Mouse (Mus musculus) Muller cell, postnatal 12 days (primary cell): ENCODE measurements around the gene F11r.

Source experiments
- DNase-seq: peaks from one replicate; pipeline ENCODE4 v3.0.0-alpha.2; 2015; ENCODE audit errors: inconsistent ontology term

F11r gene

DNA sequence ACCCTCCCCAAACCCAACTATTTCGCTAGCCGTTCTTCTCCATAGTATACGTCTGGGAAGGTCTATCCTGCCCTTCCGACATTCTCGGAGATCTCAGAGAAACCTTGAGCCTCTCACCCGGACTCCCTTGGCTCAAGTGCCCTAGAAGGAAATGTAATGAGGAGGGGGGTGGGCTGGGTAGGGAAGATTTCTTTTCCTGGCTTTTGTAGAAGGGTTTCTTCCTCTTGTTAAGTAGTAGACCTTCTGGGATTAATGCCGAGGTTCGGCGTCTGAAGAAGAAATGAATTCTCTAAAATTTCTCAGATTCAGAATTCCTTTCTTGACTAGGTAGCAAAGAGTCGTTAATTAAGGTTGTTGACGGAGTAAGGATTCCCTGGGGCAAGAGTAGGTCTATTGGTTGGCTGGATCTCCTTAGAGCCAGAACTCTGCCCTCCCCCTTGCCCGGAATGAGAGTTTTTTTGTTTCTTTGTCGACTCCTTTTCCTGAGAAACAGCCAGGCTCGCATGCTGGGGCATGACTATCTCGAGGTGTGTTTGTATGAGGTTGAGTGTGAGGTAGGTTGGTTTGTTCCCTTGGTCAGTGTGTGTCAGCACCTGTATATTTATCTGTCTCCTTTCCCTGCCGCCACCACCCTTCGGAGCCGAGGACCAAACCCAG is 807 bp downstream of the F11r start:
- peak; percentile 24 for DNase-seq

DNA sequence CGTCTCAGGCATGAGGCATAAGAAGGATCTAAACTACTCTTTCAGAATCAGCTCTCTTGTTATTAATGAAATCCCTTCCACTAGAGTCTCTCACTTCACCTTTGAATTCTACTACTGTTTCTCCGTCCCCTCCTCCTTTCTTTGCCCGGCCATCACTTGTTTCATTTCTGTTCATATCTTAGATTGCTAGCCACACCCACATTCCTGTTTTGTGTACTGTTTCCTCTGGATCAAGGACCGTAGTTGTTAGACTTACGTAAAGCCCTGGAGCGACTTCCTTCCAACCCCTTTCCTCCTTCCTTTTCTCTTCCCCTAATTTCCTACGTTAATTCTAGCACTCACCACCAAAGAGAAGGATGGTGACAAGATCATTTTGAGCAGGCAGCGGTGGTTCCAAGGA is 1.7 kb downstream of the F11r start:
- no peak for DNase-seq

DNA sequence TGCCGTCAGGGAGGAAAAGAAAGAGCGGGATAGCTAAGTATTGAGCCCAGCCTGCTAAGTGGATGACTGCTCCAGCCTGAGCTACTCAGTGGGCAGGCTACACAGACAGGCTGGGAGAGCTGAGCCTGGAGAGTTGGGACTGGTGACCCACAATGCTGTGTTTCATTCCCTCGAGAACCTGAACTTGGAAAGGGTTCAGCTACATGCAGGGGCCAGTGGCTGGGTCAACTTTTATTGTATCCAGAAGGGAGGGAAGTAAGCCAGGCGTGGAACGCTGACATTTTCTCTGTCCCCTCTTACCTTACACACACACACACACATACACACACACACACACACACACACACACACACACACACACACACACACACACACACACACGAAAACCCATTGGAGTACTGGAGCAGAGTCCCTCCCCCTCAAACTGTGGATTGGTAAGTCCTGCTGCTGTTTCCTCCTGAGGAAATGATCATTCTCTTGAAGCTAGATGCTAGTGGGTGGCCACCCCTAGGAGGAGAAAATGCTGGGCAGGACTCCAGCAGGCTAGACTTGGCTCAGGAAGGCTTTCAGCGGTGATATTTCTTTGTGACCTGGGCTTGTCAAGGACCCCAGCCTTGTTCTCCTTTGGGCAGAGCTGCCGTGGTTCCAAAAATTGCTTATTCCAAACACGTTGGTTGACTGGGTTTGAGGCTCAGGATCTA is 2.8 kb downstream of the F11r start:
- DNase-seq: peak; percentile 52

DNA sequence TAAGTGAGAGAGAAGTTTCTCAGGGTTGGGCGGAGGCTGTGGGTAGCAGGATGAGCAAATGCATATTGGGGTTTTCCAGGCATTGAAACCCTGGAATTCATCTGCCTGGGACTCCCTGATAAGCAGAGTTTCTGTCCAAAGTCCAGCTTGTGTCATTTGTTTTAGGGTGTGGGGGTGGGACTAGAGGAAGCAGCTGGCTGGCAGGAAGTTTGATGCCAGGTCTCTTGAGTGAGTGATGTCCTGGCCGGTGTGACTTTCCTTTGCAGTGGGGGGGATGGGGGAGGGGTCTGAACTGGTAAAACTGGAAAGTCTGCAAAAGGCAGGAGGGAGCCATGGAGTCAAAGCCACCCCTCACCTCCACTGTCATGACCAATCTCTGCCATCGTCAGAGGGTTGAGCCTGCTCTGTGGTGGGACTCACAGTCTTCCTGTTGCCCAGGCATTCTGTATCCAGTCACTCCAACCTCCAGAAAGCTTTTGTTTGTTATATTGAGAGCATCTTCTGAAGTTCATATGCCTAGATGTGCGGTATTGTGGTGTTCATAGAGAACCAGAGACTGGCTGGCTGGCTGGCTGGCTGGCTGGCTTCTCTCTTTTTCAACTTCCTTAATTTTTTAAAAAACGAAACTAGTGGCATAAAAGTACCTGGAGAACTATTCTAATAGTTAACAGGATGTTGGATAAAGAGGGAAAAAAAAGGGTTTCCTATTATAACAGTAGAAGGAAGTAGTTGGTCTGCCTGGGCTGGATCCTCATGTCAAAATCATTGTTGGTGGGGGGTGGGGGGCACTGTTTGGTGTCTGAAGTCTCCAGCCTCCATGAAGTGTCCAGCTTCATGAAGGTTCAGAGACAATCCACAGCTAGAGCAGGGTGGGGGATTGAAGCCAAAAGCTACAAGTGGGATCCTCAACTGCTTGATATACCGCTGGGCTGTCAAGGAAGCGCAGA is 4.4 kb downstream of the F11r start:
- no peak for DNase-seq

DNA sequence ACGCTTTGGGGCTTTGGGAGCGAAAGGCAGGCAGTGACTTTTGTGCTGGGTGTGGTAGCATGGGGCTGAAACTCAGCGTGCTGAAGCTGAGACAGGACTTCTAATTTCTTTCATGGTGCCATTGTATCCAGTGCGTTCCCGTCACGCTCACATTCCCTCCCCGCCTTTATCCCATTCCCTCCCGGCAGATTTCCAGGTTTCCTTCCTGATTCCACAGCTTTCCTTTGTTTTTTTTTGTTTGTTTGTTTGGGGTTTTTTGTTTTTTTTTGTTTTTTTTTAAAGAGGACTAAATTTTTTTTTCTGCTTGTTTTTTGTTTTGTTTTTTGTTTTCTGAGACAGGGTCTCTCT is 5.1 kb downstream of the F11r start:
- DNase-seq: no peak

DNA sequence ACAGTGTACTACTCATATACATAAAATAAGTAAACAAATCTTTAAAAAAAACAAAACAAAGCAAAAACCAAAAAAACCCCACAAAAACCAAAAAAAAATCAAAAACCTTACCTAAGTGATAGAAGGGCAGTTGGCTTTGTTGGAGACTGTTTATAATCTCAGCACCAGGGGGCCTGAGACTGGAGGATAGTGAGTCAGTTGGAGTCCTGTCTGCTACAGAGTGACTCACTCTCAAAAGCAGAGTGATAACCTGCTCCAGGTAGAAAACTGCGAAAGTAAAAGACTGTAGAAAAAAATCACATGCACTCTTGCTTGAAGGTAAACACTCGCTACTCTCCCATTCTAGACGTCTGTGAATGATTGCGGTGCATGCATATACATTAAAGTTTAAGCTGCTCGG is 7.7 kb downstream of the F11r start:
- no peak for DNase-seq

DNA sequence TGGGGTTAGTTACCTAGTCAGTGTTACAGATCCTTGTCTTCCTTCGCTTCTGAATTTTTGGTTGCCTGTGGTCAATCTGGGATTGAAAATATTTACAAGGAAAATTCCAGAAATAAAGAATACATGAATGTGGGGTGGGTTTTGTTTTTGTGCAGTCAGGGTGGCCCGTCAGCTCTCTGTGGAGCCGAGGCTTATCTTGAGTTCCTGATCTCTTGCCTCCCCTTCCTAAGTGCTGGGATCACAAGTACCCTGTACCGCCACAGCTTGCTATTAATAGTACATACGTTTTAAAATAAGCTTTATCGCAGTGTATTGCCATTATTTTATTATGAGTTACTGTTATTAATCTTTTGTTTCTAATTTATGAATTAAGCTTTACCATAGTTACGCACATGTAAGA is 9.5 kb downstream of the F11r start:
- no peak for DNase-seq

DNA sequence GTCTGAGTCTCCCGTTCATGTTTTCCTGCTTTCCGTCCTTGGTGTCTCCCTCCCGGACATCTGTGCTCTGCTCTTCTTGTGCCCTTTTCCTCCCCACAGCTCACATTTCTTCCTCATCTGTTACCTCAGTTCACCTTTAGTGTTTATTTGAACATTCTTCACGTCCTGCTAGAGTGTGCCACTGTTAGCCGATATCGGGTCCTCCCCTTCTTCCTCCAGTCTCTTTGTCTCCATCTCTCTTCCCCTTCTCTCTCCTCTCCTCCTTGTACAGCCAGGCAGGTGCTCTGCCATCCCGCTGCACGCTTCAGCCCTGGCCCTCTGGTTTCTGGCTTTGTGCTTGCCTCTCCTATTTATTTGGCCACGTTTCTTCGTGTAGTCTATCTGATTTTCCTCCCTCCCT is 10.4 kb downstream of the F11r start:
- no peak for DNase-seq

DNA sequence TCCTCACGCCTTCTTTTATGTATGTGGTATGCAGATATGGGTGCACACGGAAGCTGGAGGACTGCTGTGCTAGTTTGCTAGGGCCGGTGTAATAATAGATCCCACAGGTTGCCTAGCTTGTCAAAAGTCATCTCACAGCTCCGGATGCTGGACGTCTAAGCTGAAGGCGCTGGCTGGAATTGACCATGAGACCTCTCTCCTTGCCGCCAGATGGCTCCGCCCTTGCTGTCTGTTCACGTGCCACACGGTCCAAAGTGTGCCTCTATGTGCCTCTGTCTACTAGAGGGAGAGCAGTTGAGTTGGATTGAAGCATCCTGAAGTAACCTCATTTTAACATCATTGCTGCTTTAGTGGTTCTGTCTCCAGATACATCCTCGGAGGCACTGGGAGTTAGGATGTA is 12.7 kb downstream of the F11r start:
- DNase-seq: no peak

DNA sequence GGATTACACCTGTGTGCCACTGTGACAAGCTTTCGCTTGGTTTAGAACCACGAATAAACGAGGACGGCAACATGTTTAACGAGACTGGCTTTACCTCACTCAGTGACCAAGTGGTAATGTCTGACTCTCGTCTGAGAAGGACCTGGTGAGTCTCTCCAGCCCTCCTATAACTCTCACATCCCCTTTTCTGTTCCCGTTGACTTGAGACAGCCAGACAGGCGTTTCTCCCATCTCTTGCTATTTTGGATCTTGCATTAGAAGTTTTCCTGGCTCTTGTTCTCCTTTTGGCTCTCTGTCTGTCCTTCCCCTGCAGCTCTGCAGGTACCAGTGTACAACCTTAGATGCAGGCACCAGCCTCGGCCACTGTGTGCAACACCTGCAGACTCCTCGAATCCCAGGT is 13.7 kb downstream of the F11r start:
- DNase-seq: no peak

DNA sequence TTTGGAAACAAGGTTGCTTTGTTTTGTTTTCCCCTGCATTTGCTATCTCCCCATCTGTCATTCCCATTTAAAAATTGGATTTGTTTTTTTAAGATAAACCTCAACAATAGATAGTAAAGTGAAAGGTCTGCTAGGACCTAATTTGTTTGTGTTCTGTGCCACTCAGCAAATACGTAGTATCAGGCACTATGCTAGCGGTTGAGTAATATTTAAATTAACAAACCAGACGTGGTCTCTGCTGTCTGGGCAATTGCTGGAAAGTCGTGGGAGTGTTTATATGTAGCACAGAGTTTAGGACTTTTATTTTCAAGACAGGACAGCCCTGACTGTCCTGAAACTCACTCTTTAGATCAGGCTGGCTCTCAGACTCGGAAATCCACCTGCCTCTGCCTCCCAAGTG is 15.2 kb downstream of the F11r start:
- DNase-seq: no peak

DNA sequence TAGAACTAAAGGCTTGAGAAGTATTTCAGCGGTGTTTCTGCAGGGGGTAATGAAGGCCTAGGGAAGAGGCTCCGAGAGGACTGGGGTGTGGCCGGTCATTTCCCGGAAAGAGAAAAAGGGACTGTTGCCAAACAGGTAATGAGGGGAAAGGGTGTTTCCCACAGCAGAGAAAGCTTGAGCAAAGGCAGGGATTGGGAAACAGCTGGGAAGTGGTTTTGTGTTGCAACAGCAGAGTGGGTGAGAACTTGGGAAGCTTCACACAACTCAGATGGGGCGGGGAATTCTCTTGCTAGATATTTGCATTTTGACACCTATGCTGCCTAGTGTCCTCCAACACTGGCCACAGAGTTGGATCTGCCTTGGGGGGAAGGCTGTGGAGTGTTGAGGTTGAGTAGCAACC is 15.6 kb downstream of the F11r start:
- DNase-seq: no peak

DNA sequence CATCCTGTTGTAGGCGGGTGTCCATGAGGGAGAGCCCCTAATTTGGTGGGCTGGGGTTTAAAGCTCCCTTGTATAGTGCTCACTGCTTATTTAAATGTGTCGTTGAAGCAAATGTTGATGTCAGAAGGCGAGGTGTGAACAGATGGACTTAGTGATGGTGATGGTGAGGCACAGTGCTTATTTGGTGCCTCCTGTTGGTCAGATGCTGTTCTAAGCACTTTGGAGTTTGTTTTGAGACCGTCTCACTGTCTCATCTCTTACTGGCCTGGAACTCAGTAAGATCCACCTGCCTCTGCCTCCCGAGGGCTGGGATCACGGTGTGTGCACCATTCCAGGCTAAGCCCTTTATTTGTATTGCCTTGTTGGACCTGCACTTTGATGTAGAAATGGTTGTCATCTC is 17.6 kb downstream of the F11r start:
- no peak for DNase-seq

DNA sequence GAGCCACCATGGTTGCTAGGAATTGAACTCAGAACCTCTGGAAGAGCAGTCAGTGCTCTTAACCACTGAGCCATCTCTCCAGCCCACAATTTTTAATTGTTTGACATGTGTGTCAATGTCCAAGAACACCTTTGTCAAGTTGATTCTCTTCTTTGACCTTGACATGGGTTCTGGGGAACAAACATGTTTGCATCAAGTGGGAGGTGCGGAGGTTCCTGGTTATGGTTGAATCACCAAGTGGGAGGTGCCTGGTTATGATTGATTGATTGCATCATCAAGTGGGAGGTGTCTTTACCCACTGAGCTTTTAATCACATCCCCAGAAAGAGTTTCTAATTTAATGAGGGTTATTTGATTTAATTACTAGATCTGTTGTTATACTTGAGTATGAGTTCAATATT is 20.2 kb downstream of the F11r start:
- no peak for DNase-seq

DNA sequence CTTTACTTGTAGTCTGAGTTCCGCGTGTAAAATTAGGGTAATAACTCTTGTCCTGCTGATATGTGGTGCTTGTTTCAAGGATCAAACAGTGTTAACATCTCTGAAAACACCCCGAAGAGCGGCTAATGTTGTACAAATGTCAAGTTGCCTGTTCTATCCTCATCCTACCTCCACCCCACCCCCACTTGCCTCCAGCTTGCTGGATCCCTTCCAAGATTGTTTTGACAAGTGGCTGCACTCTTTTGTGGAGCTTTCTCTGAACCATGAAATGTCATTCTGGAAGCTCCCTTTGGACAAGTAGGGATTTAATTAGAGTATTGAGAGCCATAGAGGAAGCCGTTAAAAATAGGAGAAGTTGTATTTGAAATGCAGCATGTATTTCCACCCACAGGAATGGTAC is 22.5 kb downstream of the F11r start:
- DNase-seq: peak; percentile 84

DNA sequence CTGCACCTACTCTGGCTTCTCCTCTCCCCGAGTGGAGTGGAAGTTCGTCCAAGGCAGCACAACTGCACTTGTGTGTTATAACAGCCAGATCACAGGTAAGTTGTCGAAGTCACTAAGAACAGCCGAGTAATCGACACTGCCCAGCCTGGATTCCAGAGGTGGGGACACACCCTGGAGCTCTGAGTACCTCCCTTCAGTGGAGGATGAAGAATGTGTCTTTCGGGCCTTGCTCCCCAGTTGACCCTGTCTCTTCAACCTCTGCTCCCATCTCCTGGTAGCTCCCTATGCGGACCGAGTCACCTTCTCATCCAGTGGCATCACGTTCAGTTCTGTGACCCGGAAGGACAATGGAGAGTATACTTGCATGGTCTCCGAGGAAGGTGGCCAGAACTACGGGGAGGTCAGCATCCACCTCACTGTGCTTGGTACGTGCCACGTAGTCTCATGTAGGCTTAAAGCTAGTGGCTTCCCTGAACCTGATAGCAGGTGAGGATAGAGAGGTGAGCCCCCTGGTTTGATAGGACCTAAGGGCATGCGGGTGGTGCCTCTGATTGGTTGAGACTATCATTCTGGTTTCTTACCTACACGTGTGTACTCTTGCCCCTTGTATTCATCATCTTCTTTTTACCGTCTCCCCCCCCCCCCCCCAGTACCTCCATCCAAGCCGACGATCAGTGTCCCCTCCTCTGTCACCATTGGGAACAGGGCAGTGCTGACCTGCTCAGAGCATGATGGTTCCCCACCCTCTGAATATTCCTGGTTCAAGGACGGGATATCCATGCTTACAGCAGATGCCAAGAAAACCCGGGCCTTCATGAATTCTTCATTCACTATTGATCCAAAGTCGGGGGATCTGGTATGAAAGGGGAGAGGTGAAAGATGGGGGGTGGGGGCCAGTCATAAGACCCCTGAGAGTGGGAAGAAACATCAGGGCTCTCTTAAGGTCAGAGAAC is 23.5 kb downstream of the F11r start:
- no peak for DNase-seq

DNA sequence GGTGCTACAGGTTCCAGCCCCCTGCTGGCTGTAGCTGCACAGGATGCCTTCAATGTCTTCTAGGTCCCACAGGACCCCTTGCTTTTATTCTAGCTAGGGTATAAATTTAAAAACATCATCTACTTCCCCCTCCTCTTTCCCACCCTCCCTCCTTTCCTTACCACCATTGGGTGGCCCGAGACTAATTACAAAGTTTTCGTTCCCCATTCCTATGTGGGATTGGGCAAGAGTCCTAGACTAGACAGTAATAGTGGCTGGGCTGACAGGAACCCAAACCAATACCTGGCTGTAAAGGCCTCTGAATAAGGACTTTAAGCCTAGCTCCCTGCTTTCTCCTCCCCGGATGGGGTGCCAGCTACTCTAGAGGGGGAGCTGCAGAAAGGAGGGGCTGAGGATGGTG is 25.8 kb downstream of the F11r start:
- DNase-seq: no peak

DNA sequence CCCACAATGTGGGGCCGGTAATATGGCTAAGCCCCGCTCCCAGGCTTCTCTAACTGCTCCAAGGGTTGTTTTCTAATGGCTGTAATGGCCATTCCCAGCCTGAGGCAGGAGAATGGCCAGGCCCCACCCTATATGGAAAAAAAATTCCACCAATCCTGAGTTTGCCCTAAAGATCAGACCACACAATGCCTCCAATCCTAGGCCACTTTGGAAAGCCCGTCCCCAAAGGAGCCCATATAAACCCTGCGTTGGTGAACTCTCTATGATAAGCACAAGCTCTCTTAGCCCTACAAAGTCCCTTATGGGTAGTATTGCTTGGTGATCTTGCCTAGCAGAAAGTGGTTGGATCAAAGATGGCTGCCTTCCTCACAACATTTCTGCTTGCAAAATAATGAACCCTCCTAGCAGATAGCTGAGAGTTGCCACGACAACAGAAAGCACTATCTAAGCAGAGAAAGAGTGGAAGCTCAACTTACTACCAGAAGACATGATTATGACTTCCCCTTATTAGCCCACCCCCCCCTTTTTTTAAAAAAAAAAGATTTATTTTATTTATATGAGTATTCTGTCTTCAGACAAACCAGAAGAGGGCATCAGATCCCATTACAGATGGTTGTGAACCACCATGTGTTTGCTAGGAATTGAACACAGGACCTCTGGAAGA is 28.5 kb downstream of the F11r start:
- DNase-seq: no peak

DNA sequence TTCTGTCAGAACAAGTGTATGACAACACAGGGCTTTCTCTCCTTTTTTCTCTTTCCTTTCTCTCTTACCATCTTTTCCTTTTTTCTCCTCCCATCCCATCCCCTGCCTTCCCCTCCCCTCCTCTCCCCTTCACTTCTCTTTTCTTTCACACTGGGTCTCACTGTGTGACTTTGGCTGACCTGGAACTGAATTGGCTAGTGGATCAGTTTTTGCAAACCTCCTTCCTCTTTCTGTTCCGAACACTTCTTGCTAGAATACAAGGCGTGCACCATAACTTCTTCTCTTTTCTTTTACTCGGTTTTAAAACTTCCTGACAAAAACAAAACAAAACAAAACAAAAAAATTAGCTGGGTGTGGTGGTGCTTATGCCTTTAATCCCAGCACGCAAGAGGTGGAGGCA is 29.2 kb downstream of the F11r start:
- DNase-seq: no peak

DNA sequence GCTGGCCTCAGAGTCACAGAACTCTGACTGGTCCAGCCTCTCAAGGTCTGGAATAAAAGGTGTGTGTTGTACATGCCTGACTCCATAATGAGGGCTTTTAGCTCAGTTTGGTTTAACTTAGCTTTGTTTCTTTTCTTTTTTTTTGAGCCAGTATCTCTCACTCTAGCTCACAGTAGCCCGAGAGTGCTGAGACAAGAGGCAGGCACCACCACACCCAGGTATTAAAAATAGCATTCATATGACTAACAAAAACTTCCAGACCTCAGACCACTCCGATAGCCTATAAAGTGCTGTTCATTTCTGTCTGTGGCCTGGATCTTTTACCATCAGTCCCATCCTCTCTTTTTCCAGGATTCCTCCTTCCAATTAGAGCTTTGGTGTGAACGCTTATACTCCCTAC is 32.3 kb downstream of the F11r start:
- no peak for DNase-seq

DNA sequence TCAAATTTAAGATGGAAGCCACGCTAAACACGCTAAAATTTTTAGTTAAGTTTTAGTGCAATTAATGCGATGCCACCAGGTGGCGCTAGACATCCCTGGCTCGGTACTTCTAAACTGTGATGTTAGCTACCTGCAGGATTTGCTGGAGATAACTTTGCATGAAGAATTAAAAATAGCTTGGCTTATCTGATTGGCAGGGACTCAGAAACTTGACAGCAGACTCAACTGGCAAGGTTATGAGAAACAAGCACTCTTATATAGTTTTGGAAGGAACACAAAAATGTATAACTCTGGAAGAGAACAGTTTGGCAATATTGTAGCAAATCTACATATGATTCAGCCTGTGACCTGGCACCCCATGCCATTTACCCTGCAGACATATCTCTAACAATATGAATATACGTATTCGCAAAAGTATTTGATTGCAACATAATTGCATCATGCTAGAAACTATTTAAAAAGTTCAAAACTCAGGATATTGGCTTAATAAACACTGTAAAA is 33.1 kb downstream of the F11r start:
- no peak for DNase-seq
